Mouse (Mus musculus) ES-E14 (cell line): ENCODE measurements at regions not wholly inside any gene's neighbourhood (a gene's known extent, or its start where the extent isn't known, plus 50 kb on each side); places are given as distances from the start of the nearest gene placed in this dataset.

ENCODE experiments used
- DNase-seq: peaks from one replicate; pipeline ENCODE4 v3.0.0-alpha.2; 2013; ENCODE audit warnings: low read depth, low spot score
- H3K27ac ChIP-seq: 2 replicates; pipeline ENCODE4 v1.5.1; 2012; ENCODE audit warnings: low read depth, mild to moderate bottlenecking, low read length, moderate library complexity, mixed read lengths; ENCODE audit not compliant: poor library complexity, insufficient read depth, severe bottlenecking
- H3K36me3 ChIP-seq: 2 replicates; pipeline ENCODE4 v1.6.1; 2012; ENCODE audit warnings: mild to moderate bottlenecking, low read length, moderate library complexity, mixed read lengths; ENCODE audit not compliant: control insufficient read depth, poor library complexity, insufficient read depth, severe bottlenecking
- H3K4me1 ChIP-seq, 2 experiments: fragments of 150-350 bp in 1 of 2; sonication (generic) in 1 of 2; 2 replicates each; pipeline ENCODE4 v1.6.1; 2012; ENCODE audit warnings: low read length in 2 of 2, mild to moderate bottlenecking in 1 of 2, mixed read lengths in 1 of 2; ENCODE audit not compliant: control insufficient read depth in 2 of 2, insufficient read depth in 2 of 2, poor library complexity in 1 of 2
- H3K4me3 ChIP-seq, 2 experiments: fragments of 150-350 bp in 1 of 2; sonication (generic) in 1 of 2; 2 replicates each; pipeline ENCODE4 v1.5.1; 2012; ENCODE audit warnings: low read length in 2 of 2, low read depth in 1 of 2, mild to moderate bottlenecking in 1 of 2, mixed read lengths in 1 of 2; ENCODE audit not compliant: insufficient read depth in 1 of 2, poor library complexity in 1 of 2, severe bottlenecking in 1 of 2
- H3K9ac ChIP-seq: 2 replicates; pipeline ENCODE4 v1.6.1; 2012; ENCODE audit warnings: low read depth, mild to moderate bottlenecking, low read length, mixed read lengths; ENCODE audit not compliant: poor library complexity, insufficient read depth, severe bottlenecking
- H3K9me3 ChIP-seq: fragments of 150-350 bp; sonication (generic); 2 replicates; pipeline ENCODE4 v1.6.1; 2012; ENCODE audit warnings: low read depth, mild to moderate bottlenecking, low read length; ENCODE audit not compliant: control insufficient read depth, insufficient read depth
- CHD2 ChIP-seq: IDR thresholded peaks from 2 replicates; pipeline ENCODE4 v1.6.1; 2014; ENCODE audit warnings: mild to moderate bottlenecking, low read depth, low read length, inconsistent platforms
- HCFC1 ChIP-seq: IDR thresholded peaks from 2 replicates; pipeline ENCODE4 v1.6.1; 2012; ENCODE audit warnings: low read length, inconsistent platforms, borderline replicate concordance; ENCODE audit not compliant: insufficient read depth
- MAFK ChIP-seq: IDR thresholded peaks from 2 replicates; pipeline ENCODE4 v1.6.1; 2014; ENCODE audit warnings: mild to moderate bottlenecking, low read depth, low read length, inconsistent platforms; ENCODE audit not compliant: insufficient read depth
- ZC3H11A ChIP-seq: IDR thresholded peaks from 2 replicates; pipeline ENCODE4 v1.6.1; 2012; ENCODE audit warnings: low read depth, mild to moderate bottlenecking, inconsistent platforms, low read length, borderline replicate concordance
- ZNF384 ChIP-seq: IDR thresholded peaks from 2 replicates; pipeline ENCODE4 v1.6.1; 2012; ENCODE audit warnings: low read depth, low read length, inconsistent platforms
- in situ Hi-C, 2 experiments: fragments of 600-800 bp; cut with MboI; formaldehyde crosslinking; loops; one replicate each; pipeline ENCODE4 v1.15.1; 2025; ENCODE audit warnings: low sequenced_read_pairs in 2 of 2, inconsistent platforms in 1 of 2; ENCODE audit not compliant: unreplicated experiment in 2 of 2

DNA sequence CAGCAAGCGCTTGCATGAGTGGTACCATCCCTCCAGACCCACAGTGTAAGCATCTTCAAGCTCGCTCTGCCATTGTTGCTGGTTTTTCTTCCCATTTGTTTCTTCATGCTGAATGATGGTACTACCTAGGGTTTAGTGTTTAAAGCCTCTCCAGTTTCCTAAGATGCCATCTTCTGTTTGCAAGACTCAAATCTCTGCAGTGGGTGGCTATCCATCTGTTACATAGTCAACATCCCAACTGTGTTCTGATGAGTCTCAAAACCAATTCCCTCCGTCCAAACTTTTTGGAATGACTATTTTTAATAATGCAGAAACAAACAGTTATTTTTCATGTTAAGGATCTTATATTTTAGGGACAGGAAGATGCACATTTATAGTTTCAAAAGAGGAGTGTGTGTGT is 338.0 kb upstream of the Auts2 start:
- no peak overlapping the region for H3K4me3 ChIP-seq
- no peak overlapping the region for H3K27ac ChIP-seq
- DNase-seq, result no peak
- H3K4me1 ChIP-seq, result 0 out of 4 replicates have a peak, but pooled peaks cover 0 to 1% of the 10 kb centered on the region in 2 experiments
- no peaks in the 10 kb centered on the region for H3K9me3 ChIP-seq
- TF ChIP-seq ZC3H11A, result no peak
- TF ChIP-seq HCFC1, result no peak
- TF ChIP-seq MAFK, result no peak
- no peak for TF ChIP-seq ZNF384
- TF ChIP-seq CHD2, result no peak
- no peak overlapping the region for H3K9ac ChIP-seq
- H3K36me3 ChIP-seq, result no peaks in the 10 kb centered on the region
- in situ Hi-C loops, result no loop called here

DNA sequence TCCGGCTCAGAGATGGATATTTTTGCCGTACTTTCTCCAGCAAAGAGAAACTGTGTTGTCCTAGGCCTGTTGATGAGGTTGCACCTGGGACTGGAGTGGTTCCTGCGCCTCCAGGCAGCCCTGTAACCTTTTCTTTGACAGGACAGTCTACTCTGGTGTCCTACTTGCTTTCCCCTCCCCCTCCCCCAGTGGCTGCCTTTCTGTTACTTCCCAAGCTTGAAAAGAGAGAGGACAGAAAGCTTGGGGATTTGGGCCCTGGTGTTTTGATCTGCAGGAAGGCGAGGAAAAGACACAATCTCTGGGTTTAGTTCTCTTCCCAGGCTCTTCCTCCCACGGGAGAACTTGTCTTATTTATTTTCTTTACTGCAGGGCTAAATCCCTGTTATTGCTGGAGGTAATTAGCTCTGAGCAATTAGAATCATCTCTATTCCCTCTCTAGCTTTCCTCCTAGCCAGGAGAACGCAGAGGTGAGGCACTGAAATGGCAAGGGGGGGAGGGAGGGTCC is 333.2 kb upstream of the Auts2 start:
- H3K9me3 ChIP-seq, result no peaks in the 10 kb centered on the region
- H3K9ac ChIP-seq, result no peak overlapping the region
- no peak overlapping the region for H3K4me3 ChIP-seq
- no peak overlapping the region for H3K27ac ChIP-seq
- no peak for DNase-seq
- H3K4me1 ChIP-seq, result 0 out of 4 replicates have a peak, but pooled peaks cover 0 to 2% of the 10 kb centered on the region in 2 experiments
- TF ChIP-seq MAFK, result no peak
- no peak for TF ChIP-seq ZC3H11A
- no peak for TF ChIP-seq ZNF384
- TF ChIP-seq CHD2, result no peak
- TF ChIP-seq HCFC1, result no peak
- in situ Hi-C loops, result no loop called here
- H3K36me3 ChIP-seq, result no peaks in the 10 kb centered on the region

DNA sequence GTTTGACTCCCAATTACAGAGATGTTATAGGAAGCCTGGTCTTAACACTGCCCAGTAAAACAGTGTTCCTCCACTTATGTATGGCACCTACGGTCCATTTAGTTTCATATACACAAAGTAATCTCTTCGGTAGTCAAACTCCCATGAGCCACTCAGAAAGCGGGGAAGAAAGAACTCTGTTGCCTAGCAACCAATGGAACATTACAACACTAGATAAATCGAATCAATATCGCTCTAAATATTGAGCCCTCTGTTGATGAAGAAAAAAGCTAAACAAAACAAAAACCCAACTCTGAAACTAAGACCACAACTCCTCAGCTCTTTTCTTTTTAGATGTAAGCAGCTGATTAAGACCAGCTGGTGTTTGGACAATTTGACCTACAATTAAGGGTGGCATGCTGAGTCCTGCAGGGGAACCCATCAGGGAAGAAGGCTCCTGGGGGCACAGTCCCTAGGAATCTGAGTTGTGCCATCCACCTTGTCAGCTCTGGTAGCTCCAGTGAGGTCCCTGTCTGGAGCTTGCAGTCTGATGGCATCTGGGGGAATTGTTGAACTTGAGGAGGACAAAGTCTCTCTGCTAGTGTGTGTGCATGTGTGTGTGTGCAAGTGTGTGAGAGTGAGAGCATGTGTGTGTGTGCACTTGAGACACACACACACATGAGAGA is 315.8 kb upstream of the Auts2 start:
- TF ChIP-seq CHD2 (no peak), ZC3H11A (no peak), HCFC1 (no peak), MAFK (no peak), ZNF384 (no peak)
- H3K9ac ChIP-seq, result no peak overlapping the region
- DNase-seq, result no peak

DNA sequence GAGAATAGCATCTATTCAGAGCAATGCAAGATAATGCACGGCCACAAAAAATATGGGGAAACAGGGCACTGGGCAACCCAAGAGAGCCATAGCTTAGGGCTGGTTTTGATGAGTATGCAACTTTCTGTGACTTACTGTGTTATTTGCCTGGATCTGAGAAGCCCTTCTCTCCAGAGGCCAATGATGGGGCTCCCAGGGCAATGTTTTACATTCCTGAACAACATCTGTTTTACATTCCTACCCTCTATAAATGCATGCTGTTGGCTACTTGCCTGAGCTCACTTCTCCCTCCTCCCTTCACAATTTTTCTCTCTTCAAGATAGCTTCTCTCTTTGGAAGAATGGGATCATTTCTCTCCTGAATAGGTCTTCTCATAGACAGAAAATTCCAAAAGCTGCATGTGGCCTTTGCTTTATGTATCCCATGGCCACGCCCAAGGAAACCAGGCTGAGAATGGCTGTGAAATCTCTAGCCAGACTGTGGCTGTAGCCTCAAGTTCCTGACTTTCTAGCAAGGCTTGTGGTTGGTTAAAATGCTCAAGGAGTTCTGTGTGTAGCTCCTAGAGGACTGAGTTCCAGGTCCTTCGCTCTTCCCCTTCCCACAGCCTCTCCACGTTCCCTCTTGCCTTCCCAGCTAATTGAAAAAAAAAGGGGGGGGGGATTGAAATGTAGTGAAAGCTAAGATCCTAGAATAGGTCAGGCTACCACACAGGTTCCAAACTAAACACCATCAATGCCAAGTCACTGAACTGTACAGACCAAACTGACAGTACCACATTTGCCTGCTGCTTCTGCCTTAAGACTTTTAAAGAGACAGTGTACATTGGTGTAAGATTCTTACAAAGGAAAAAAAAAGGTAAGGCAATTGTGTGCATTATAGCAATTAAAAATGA is 312.7 kb upstream of the Auts2 start:
- H3K9ac ChIP-seq, result no peak overlapping the region
- H3K36me3 ChIP-seq, result no peaks in the 10 kb centered on the region
- no peaks in the 10 kb centered on the region for H3K9me3 ChIP-seq
- TF ChIP-seq ZNF384 (no peak), HCFC1 (no peak), ZC3H11A (no peak), MAFK (no peak), CHD2 (no peak)
- no peaks in the 10 kb centered on the region for H3K4me1 ChIP-seq
- no peak for DNase-seq
- no peak overlapping the region for H3K4me3 ChIP-seq
- H3K27ac ChIP-seq, result no peak overlapping the region
- in situ Hi-C loops, result no loop called here

More for the DNA sequence above, 315.8 kb upstream of the Auts2 start:
- Histone ChIP-seq H3K27ac (no peak overlapping the region), H3K4me1 (no peaks in the 10 kb centered on the region), H3K36me3 (no peaks in the 10 kb centered on the region), H3K9me3 (no peaks in the 10 kb centered on the region), H3K4me3 (no peak overlapping the region)
- in situ Hi-C loops, result no loop called here
